Mouse (Mus musculus): ENCODE results near the gene Rab34.

Rab34 gene

DNA sequence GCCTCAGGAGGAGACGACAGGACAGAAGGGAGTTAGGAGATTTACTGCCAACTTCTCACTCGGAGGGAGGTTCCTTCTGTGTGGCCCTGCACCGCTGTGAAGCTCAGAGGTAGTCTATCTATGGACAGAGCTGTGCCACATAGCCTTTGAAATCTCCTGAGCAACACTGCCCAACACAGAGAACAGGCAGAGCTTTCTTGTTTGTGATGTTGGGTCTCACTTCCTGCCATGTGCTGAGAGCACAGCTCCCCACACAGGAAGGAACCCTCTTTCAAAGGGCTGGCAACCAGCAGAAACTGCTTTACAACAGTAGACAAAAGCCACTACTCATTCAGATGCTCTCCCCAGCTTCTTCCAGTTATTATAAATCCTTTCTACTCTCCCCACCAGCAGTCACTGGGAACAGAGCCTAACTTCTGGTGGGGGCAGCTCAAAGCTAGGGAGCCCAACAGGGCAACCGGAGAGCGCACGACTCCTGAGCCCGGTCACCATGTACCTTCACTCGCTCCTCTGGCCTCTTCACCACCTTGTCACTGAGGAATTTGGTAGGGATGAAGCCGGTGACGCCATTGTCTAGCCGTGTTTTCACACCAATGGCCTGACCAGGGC is 27.6 kb downstream of the Rab34 start:
- DNase-seq (ENCODE audit: low spot score): no peak

DNA sequence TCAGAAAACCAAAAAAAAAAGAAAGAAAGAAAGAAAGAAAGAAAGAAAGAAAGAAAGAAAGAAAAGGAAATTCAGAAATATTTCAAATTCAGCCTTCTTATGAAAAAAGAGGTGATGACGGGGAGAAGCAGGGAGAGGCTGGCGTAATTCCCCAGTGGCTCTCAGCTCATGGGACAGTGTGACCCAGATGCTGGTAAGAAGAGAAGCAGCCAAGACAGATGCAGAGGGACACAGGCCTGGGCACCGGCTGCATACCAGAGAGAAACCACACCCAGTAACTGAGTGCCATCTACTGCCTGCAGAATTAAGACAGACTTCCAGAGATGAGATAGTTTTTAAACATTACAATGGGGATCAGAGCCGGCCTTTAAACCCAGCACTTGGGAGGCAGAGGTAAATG is 35.4 kb downstream of the Rab34 start:
- no peak for DNase-seq (ENCODE audit: low spot score)

DNA sequence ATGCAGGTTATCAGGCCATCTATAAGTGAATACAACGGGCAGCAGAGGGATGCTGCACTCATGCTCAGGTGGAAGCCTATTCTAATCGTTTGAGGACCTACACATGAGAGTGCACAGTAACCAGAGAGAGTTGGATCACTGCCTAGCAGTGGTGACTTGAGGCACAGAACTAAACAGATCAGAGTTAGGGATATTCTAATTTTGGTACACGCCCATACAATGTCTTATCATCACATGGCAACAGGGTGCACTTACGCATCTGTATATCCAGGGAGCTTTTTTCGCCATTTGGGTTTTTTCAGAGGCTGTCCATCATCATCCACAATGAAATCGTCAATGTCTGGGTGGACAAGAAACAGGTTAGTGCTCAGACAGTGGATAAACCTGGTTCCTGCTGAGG is 43.3 kb downstream of the Rab34 start:
- no peak for DNase-seq (ENCODE audit: low spot score)

DNA sequence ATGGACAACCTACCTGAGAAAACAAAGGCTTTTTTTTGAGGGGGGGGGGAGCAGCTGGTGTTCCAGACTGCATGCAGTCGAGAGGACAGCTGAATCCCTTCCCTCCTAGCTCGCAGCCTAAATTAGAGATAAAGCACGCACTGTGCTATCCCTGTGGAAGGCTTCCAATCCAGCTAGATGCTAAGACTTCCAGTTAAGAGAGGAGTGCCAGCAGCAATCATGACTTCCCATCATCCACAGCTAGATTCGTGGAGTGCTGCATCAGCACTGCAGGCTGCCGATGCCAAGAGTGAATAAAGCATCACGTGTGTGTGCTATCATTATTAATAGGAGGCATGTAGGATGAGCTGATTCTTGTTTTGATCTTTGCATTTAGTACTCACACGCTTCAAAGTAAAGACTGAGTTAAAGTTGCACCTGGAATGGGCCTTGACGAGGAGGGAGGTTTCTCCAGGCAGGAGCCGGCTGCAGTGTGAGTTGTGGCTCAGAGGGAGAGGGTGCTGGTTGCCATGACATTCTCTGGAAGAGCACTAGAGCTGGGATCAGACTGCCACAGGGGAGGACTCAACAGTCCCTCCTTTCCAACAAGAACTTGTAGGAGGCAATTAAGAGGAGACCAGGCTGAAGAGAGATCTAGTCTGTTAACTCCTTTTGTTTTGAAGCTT is 52.1 kb downstream of the Rab34 start:
- DNase-seq (ENCODE audit: low spot score): no peak

All from spleen, adult 12 weeks (tissue).